In genomic region chr5:142521195-142521866, GRCm38 (mm10) we compare ENCODE assay signal across 18 mouse cellular contexts. TPM values are rescaled to one million over a fixed set of nuclear protein-coding genes. Genes with fewer than 3 reads are reported as not detected.
DNase-seq lines count a peak whose midpoint lies in the region; ATAC-seq lines count a peak whose summit lies in the region.
"Had no signal": no experiment of that assay in that cellular context is flagged by ENCODE, and none has a peak within 500 bp of the region (broad histone marks: within the 10 kb centered on the region; RNA-seq: fewer than 3 reads in every experiment).

No protein-coding gene starts in this region.

- H3K4me1 ChIP-seq in liver, embryonic 12.5 days: peaks cover 27% of the 10 kb centered on the region
- H3K4me1 ChIP-seq: stomach, embryonic 15.5 days had no signal

- peak; percentile 92 for ATAC-seq in liver, embryonic 12.5 days
- ATAC-seq: Patski had no signal

- H3K27me3 ChIP-seq in liver, embryonic 12.5 days (replicated peaks): peaks cover 12% of the 10 kb centered on the region
- H3K27me3 ChIP-seq: hindbrain, embryonic 15.5 days; limb, embryonic 12.5 days; stomach, embryonic 15.5 days had no signal

- no peaks in the 10 kb centered on the region for H3K36me3 ChIP-seq in liver, embryonic 12.5 days
- H3K36me3 ChIP-seq: embryonic facial prominence, embryonic 10.5 days; hindbrain, embryonic 15.5 days; limb, embryonic 12.5 days; stomach, embryonic 15.5 days had no signal

- H3K4me2 ChIP-seq in liver, embryonic 12.5 days: peak overlapping the region; percentile 33
- H3K4me2 ChIP-seq: hindbrain, embryonic 15.5 days; limb, embryonic 12.5 days; stomach, embryonic 15.5 days had no signal

- H3K9ac ChIP-seq in liver, embryonic 12.5 days: peak overlapping the region; percentile 18; the same call in 1 of the 2 replicates
- H3K9ac ChIP-seq: hindbrain, embryonic 15.5 days; limb, embryonic 12.5 days; stomach, embryonic 15.5 days had no signal

- no peak overlapping the region for H3K4me3 ChIP-seq in liver, embryonic 12.5 days
- H3K4me3 ChIP-seq: embryonic facial prominence, embryonic 10.5 days; hindbrain, embryonic 15.5 days; limb, embryonic 12.5 days; stomach, embryonic 15.5 days had no signal

- no peaks in the 10 kb centered on the region for H3K9me3 ChIP-seq in liver, embryonic 12.5 days (replicated peaks)
- H3K9me3 ChIP-seq: embryonic facial prominence, embryonic 10.5 days; hindbrain, embryonic 15.5 days; limb, embryonic 12.5 days; stomach, embryonic 15.5 days had no signal

- 59% methylated on average over 11 of the region's 11 CpGs for WGBS in liver, embryonic 12.5 days (ENCODE audit: insufficient replicate concordance)

- DNase-seq in embryo, embryonic 10 days (ENCODE audit: low spot score): peak; percentile 35
- no peak for DNase-seq in embryo, embryonic 11 days
- peak; percentile 61 for DNase-seq in 416B (ENCODE audit: low read depth)
- DNase-seq in c-Kit-negative CD71-positive TER-119-positive erythroid progenitor cells, embryonic 14.5 days (ENCODE audit: low read depth, low spot score): peak; percentile 58
- DNase-seq in kidney, postnatal 36 days: no peak
- DNase-seq in frontal cortex, adult 2 months (ENCODE audit: extremely low spot score in 1 of 2, low spot score in 1 of 2): no peak
- DNase-seq in spleen, adult 18-20 months: no peak
- DNase-seq: cerebellum, postnatal 14 days; heart, postnatal 10 days; kidney, adult 18-20 months had no signal

- H3K27ac ChIP-seq in liver, embryonic 12.5 days: peak overlapping the region; percentile 81
- H3K27ac ChIP-seq: embryonic facial prominence, embryonic 10.5 days; hindbrain, embryonic 15.5 days; limb, embryonic 12.5 days; stomach, embryonic 15.5 days had no signal

RNA-seq across cellular contexts. Expression of gene Papolb, which starts 8.5 kb away (rescaled TPM):
- polyA plus RNA-seq in liver, embryonic 12.5 days (2016; fragmentation: Nextera tagmentation; extraction: Ambion mirVana): 0.05 TPM in 1 of 2 replicates, not detected in the other
- 0.36 and 0.42 TPM in 2 replicates for polyA plus RNA-seq in frontal cortex, adult 2 months (2012; rRNA removed)
- polyA plus RNA-seq: large intestine, adult 2 months; thymus, postnatal 0 days had no signal

RNA-seq across cellular contexts. Expression of gene Radil, which starts 29.6 kb away (rescaled TPM):
- 0.43 and 0.54 TPM in 2 replicates for polyA plus RNA-seq in liver, embryonic 12.5 days (2016; fragmentation: Nextera tagmentation; extraction: Ambion mirVana)
- polyA plus RNA-seq in frontal cortex, adult 2 months (2012; rRNA removed): 17.3 and 20.1 TPM in 2 replicates

RNA-seq across cellular contexts. Expression of gene Ap5z1, which starts 57.6 kb away (rescaled TPM):
- 6.8 and 7.4 TPM in 2 replicates for polyA plus RNA-seq in liver, embryonic 12.5 days (2016; fragmentation: Nextera tagmentation; extraction: Ambion mirVana)
- polyA plus RNA-seq in frontal cortex, adult 2 months (2012; rRNA removed): 30.7 and 30.8 TPM in 2 replicates

Comparison
In these comparisons a context has a peak if more than half of its experiments do, and no peak if none do; other contexts are left out.
1. DNase-seq: peak in embryo, embryonic 10 days (single experiment), 416B (single experiment) and c-Kit-negative CD71-positive TER-119-positive erythroid progenitor cells, embryonic 14.5 days (single experiment); none in embryo, embryonic 11 days (single experiment), kidney, postnatal 36 days (0 of 2), frontal cortex, adult 2 months (0 of 2) and spleen, adult 18-20 months (0 of 2).
2. RNA of gene Radil, which starts 29.6 kb away (polyA plus RNA-seq): 17.3 to 20.1 TPM in frontal cortex, adult 2 months; 0.43 to 0.54 TPM in liver, embryonic 12.5 days; every median in the first group is over 10 times any median in the second.